Mouse (Mus musculus) heart, embryonic 16.5 days (tissue): ENCODE results near the gene Mcub. TPM values are rescaled to one million over a fixed set of nuclear protein-coding genes. Genes with fewer than 3 reads are reported as not detected.

Source experiments
- ATAC-seq: fragments of 200-750 bp; cut with Nextera tagmentation; replicated peaks from 2 replicates; pipeline ENCODE4 v1.8.0; 2017; ENCODE audit warnings: moderate number of reproducible peaks; ENCODE audit not compliant: insufficient read depth, low FRiP score; ENCODE audit errors: extremely low read depth
- H3K27ac ChIP-seq: fragments of 300-500 bp; sonication (generic); 2 replicates; pipeline ENCODE4 v1.5.1; 2014; ENCODE audit warnings: mild to moderate bottlenecking, low read length, control low read depth, moderate library complexity
- H3K27me3 ChIP-seq: fragments of 300-500 bp; sonication (generic); 2 replicates; pipeline ENCODE4 v1.6.1; 2014; ENCODE audit warnings: low read length, mixed read lengths; ENCODE audit not compliant: control insufficient read depth, insufficient read depth
- H3K36me3 ChIP-seq: fragments of 300-500 bp; sonication (generic); 2 replicates; pipeline ENCODE4 v1.6.1; 2014; ENCODE audit not compliant: control insufficient read depth, insufficient read depth
- H3K4me1 ChIP-seq: fragments of 300-500 bp; sonication (generic); 2 replicates; pipeline ENCODE4 v1.6.1; 2014; ENCODE audit warnings: low read length, mixed read lengths; ENCODE audit not compliant: control insufficient read depth, insufficient read depth
- H3K4me2 ChIP-seq: fragments of 300-500 bp; sonication (generic); 2 replicates; pipeline ENCODE4 v1.6.1; 2014; ENCODE audit warnings: low read depth, mild to moderate bottlenecking, control low read depth, low read length
- H3K4me3 ChIP-seq: fragments of 300-500 bp; sonication (generic); 2 replicates; pipeline ENCODE4 v1.5.1; 2014; ENCODE audit warnings: mild to moderate bottlenecking, control low read depth, low read length
- H3K9ac ChIP-seq: fragments of 300-500 bp; sonication (generic); 2 replicates; pipeline ENCODE4 v1.6.1; 2014; ENCODE audit warnings: low read length, control low read depth
- H3K9me3 ChIP-seq: fragments of 300-500 bp; sonication (generic); replicated peaks from 2 replicates; pipeline ENCODE4 v1.6.1; 2016; ENCODE audit warnings: low read length; ENCODE audit not compliant: control insufficient read depth
- WGBS: fragments of 180-500 bp; shearing (Covaris S2); extraction: QIAGEN DNeasy Blood & Tissue Kit; methylation state at CpG from one replicate; pipeline ENCODE4 v1.1.7; 2014; 5-methylcytosine and 5-hydroxymethylcytosine counted together
- polyA plus RNA-seq: library from polyadenylated mRNA; unstranded; fragments of >200 nt; fragmentation: Nextera tagmentation; extraction: Ambion mirVana; gene quantifications from 2 replicates; pipeline ENCODE4 v1.2.1, GENCODE M21; 2015

Gene Mcub
- polyA plus RNA-seq, 1 experiment from 2014 or later = 12.4 TPM

GRCm38 (mm10) chr3:129893143-129893542, 76.9 kb downstream of the Mcub start:
- ATAC-seq = no peak
- Histone ChIP-seq H3K36me3 (peaks cover 15% of the 10 kb centered on the region), H3K27ac (no peak overlapping the region), H3K27me3 (no peaks in the 10 kb centered on the region), H3K4me3 (no peak overlapping the region), H3K4me2 (no peak overlapping the region), H3K9me3 (no peaks in the 10 kb centered on the region), H3K4me1 (no peaks in the 10 kb centered on the region), H3K9ac (no peak overlapping the region)
- WGBS = 90% methylated on average over 3 of the region's 3 CpGs

DNA sequence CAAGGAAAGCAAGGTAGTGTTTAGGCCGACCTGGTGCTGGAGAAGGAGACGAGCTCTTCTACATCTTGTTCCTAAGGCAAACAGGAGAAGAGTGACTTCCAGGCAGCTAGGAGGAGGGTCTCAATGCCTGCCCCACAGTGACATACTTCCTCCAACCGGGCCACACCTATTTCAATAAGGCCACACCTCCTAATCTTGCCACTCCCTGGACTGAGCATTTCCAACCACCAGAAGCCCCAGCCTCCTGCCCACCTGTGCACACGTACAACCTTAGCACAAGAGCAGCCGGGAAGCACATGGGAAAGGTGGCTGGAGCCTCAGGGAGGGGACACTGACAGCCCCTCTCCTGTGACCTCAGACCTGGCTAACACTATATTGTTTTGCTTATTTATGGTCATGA, 78.0 kb downstream of the Mcub start:
- Histone ChIP-seq H3K27ac (no peak overlapping the region), H3K9me3 (no peaks in the 10 kb centered on the region), H3K27me3 (no peaks in the 10 kb centered on the region), H3K4me3 (no peak overlapping the region), H3K4me2 (no peak overlapping the region), H3K4me1 (no peaks in the 10 kb centered on the region), H3K9ac (no peak overlapping the region), H3K36me3 (peaks cover 15% of the 10 kb centered on the region)
- ATAC-seq = no peak
- 78% methylated on average over 5 of the region's 5 CpGs for WGBS

DNA sequence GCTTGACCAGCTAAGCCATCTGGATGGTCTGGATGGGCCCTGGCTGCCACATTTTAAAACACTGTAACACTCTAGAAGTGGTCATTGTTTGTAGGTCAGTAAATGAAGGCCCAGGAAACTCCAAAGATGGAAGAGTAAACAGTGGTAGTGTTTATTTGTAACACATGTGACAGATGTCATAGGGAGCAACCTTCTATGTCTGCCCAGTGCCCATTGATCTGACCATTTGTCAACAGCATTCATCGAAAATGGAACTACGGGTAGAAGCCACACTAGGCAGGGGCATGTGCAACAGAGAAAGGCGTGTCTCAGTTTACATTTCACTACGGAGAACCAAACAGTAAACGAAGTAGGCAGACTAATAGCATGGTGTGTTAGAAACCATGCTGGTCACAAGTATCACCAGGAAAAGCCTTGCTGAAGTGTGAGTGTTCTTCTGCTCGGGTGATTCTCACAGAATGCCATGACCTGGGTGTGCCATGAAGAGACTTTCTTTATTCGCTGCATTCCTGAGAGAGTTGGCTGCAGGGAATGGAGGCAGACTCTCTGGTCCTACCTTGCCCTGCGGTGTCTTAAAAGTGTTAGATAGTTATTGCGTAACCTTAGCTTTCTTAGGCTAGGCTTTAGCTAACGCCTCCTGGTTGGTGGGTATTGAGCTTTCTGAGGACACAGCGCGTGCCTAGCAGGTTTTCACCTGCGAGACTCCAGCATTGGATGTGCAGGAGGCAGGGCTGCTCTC, 82.1 kb downstream of the Mcub start:
- no peaks in the 10 kb centered on the region for H3K27me3 ChIP-seq
- H3K9ac ChIP-seq = no peak overlapping the region
- no peak overlapping the region for H3K27ac ChIP-seq
- H3K4me3 ChIP-seq = no peak overlapping the region
- peaks cover 4% of the 10 kb centered on the region for H3K4me1 ChIP-seq
- no peak for ATAC-seq
- 82% methylated on average over 13 of the region's 13 CpGs for WGBS
- no peak overlapping the region for H3K4me2 ChIP-seq
- H3K9me3 ChIP-seq = no peaks in the 10 kb centered on the region
- H3K36me3 ChIP-seq = peaks cover 11% of the 10 kb centered on the region

GRCm38 (mm10) chr3:129886430-129886829, 83.6 kb downstream of the Mcub start:
- WGBS = 73% methylated on average over 5 of the region's 5 CpGs
- ATAC-seq = no peak
- Histone ChIP-seq H3K4me1 (peaks cover 4% of the 10 kb centered on the region), H3K27ac (no peak overlapping the region), H3K4me3 (no peak overlapping the region), H3K27me3 (no peaks in the 10 kb centered on the region), H3K9me3 (no peaks in the 10 kb centered on the region), H3K4me2 (no peak overlapping the region), H3K9ac (no peak overlapping the region), H3K36me3 (peaks cover 7% of the 10 kb centered on the region; the same call in 1 of the 2 replicates)

- WGBS = 38% methylated on average over 9 of the region's 9 CpGs
- no peak for ATAC-seq
- Histone ChIP-seq H3K4me1 (peaks cover 4% of the 10 kb centered on the region), H3K27ac (no peak overlapping the region), H3K9ac (no peak overlapping the region), H3K27me3 (no peaks in the 10 kb centered on the region), H3K4me2 (no peak overlapping the region), H3K4me3 (no peak overlapping the region), H3K9me3 (no peaks in the 10 kb centered on the region), H3K36me3 (0 out of 2 replicates have a peak, but pooled peaks cover 2% of the 10 kb centered on the region)
These were observed 84.4 kb downstream of the Mcub start for GRCm38 (mm10) chr3:129885577-129885976.

GRCm38 (mm10) chr3:129880925-129881593, 88.9 kb downstream of the Mcub start:
- Histone ChIP-seq H3K4me3 (no peak overlapping the region), H3K4me2 (no peak overlapping the region), H3K36me3 (no peaks in the 10 kb centered on the region), H3K27me3 (no peaks in the 10 kb centered on the region), H3K9me3 (no peaks in the 10 kb centered on the region), H3K4me1 (peaks cover 13% of the 10 kb centered on the region), H3K9ac (no peak overlapping the region), H3K27ac (no peak overlapping the region)
- 54% methylated on average over 8 of the region's 8 CpGs for WGBS
- no peak for ATAC-seq

DNA sequence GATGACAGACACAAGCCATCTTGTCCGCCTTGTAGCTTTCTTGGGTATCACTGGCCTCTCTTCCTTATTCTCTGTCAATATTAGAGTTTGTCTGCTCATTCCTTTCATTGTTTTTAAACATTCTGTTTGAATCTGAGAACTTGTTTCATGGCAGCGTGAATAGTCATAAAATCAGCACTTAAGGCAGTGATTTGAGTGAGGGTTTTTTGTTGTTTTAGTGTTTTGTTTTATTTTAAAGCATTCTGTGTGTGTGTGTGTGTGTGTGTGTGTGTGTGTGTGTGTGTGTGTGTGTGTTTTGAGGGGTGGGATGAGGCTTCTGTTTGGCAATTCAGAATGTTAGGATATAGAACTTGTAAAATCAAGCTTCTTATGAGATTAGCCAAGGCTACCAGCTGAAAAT, 90.1 kb downstream of the Mcub start:
- H3K27ac ChIP-seq = peak overlapping the region; percentile 78; the same call in 1 of the 2 replicates
- peak overlapping the region; percentile 58 for H3K4me3 ChIP-seq
- no peak for ATAC-seq
- WGBS = 82% methylated on average over 2 of the region's 2 CpGs
- no peaks in the 10 kb centered on the region for H3K36me3 ChIP-seq
- H3K27me3 ChIP-seq = no peaks in the 10 kb centered on the region
- no peaks in the 10 kb centered on the region for H3K9me3 ChIP-seq
- peak overlapping the region; percentile 89 for H3K4me2 ChIP-seq
- H3K9ac ChIP-seq = no peak overlapping the region; the same call in 1 of the 2 replicates
- H3K4me1 ChIP-seq = peaks cover 9% of the 10 kb centered on the region

- WGBS = under 1% methylated on average over 25 of the region's 25 CpGs
- H3K9me3 ChIP-seq = no peaks in the 10 kb centered on the region
- H3K9ac ChIP-seq = peak overlapping the region; percentile 73
- H3K27ac ChIP-seq = peak overlapping the region; percentile 78
- H3K36me3 ChIP-seq = no peaks in the 10 kb centered on the region
- H3K27me3 ChIP-seq = no peaks in the 10 kb centered on the region
- H3K4me3 ChIP-seq = peak overlapping the region; percentile 58
- peak; percentile 59 for ATAC-seq
- peak overlapping the region; percentile 89 for H3K4me2 ChIP-seq
- H3K4me1 ChIP-seq = peaks cover 9% of the 10 kb centered on the region
These were observed 90.8 kb downstream of the Mcub start for GRCm38 (mm10) chr3:129879131-129879757.
